In genomic region chr8:114109365-114110140, GRCm38 (mm10) we compare ENCODE assay signal across 18 mouse cellular contexts. TPM values are rescaled to one million over a fixed set of nuclear protein-coding genes. Genes with fewer than 3 reads are reported as not detected.
A peak's percentile ranks its signal among the peaks of the same experiment; 100 is the strongest.
DNase-seq lines count a peak whose midpoint lies in the region; ATAC-seq lines count a peak whose summit lies in the region.
"Had no signal": no experiment of that assay in that cellular context is flagged by ENCODE, and none has a peak within 500 bp of the region (broad histone marks: within the 10 kb centered on the region; RNA-seq: fewer than 3 reads in every experiment).

No protein-coding gene starts in this region.

- no peak overlapping the region for H3K4me3 ChIP-seq in hindbrain, embryonic 13.5 days
- H3K4me3 ChIP-seq in hindbrain, embryonic 11.5 days (ENCODE audit: low read depth, low read length): no peak overlapping the region
- no peak overlapping the region for H3K4me3 ChIP-seq in forebrain, embryonic 14.5 days (ENCODE audit: low read depth, low read length)
- no peak overlapping the region for H3K4me3 ChIP-seq in midbrain, embryonic 15.5 days
- H3K4me3 ChIP-seq: embryonic facial prominence, embryonic 12.5 days; heart, adult 2 months; liver, embryonic 13.5 days; megakaryocyte, embryonic 14.5 days had no signal

- no peaks in the 10 kb centered on the region for H3K27me3 ChIP-seq in hindbrain, embryonic 13.5 days
- H3K27me3 ChIP-seq in hindbrain, embryonic 11.5 days (ENCODE audit: control insufficient read depth, insufficient read depth, low read length): no peaks in the 10 kb centered on the region
- no peaks in the 10 kb centered on the region for H3K27me3 ChIP-seq in forebrain, embryonic 14.5 days (replicated peaks; ENCODE audit: control insufficient read depth, insufficient read depth, low read length)
- H3K27me3 ChIP-seq in midbrain, embryonic 15.5 days (replicated peaks): no peaks in the 10 kb centered on the region
- H3K27me3 ChIP-seq: embryonic facial prominence, embryonic 12.5 days; liver, embryonic 13.5 days; megakaryocyte, embryonic 14.5 days had no signal

- 47% methylated on average over 20 of the region's 20 CpGs for WGBS in hindbrain, embryonic 13.5 days
- WGBS in hindbrain, embryonic 11.5 days: 73% methylated on average over 20 of the region's 20 CpGs
- 68% methylated on average over 20 of the region's 20 CpGs for WGBS in forebrain, embryonic 14.5 days
- 46% methylated on average over 20 of the region's 20 CpGs for WGBS in midbrain, embryonic 15.5 days

- H3K4me2 ChIP-seq in hindbrain, embryonic 13.5 days: peak overlapping the region; percentile 23; the same call in 1 of the 2 replicates
- H3K4me2 ChIP-seq in hindbrain, embryonic 11.5 days (replicated peaks; ENCODE audit: low read depth, low read length): no peak overlapping the region
- no peak overlapping the region for H3K4me2 ChIP-seq in forebrain, embryonic 14.5 days (ENCODE audit: low read length)
- peak overlapping the region; percentile 27 for H3K4me2 ChIP-seq in midbrain, embryonic 15.5 days
- H3K4me2 ChIP-seq: embryonic facial prominence, embryonic 12.5 days; liver, embryonic 13.5 days had no signal

- no peak overlapping the region for H3K9ac ChIP-seq in hindbrain, embryonic 13.5 days
- no peak overlapping the region for H3K9ac ChIP-seq in hindbrain, embryonic 11.5 days (ENCODE audit: low read depth, low read length)
- H3K9ac ChIP-seq in forebrain, embryonic 14.5 days (ENCODE audit: low read length): no peak overlapping the region
- no peak overlapping the region for H3K9ac ChIP-seq in midbrain, embryonic 15.5 days
- H3K9ac ChIP-seq: embryonic facial prominence, embryonic 12.5 days; liver, embryonic 13.5 days had no signal

- ATAC-seq in hindbrain, embryonic 13.5 days (ENCODE audit: low FRiP score): peak; percentile 76
- no peak; the same call in 1 of the 2 replicates for ATAC-seq in hindbrain, embryonic 11.5 days (ENCODE audit: low FRiP score)
- ATAC-seq in forebrain, embryonic 14.5 days: no peak
- ATAC-seq in midbrain, embryonic 15.5 days (replicated peaks): peak; percentile 89
- ATAC-seq in granulocyte monocyte progenitor cell, adult 5-6 weeks (replicated peaks; ENCODE audit: poor library complexity, severe bottlenecking): no peak
- ATAC-seq: intestine, embryonic 16.5 days; lung, postnatal 0 days had no signal

- H3K4me1 ChIP-seq in hindbrain, embryonic 13.5 days (replicated peaks): peaks cover 16% of the 10 kb centered on the region
- no peaks in the 10 kb centered on the region for H3K4me1 ChIP-seq in hindbrain, embryonic 11.5 days (replicated peaks; ENCODE audit: control insufficient read depth, insufficient read depth, low read length)
- no peaks in the 10 kb centered on the region for H3K4me1 ChIP-seq in forebrain, embryonic 14.5 days (ENCODE audit: control insufficient read depth, insufficient read depth, low read length)
- H3K4me1 ChIP-seq in midbrain, embryonic 15.5 days: peaks cover 16% of the 10 kb centered on the region
- H3K4me1 ChIP-seq: embryonic facial prominence, embryonic 12.5 days; liver, embryonic 13.5 days; megakaryocyte, embryonic 14.5 days had no signal

- DNase-seq in hindbrain, embryonic 11.5 days (ENCODE audit: low spot score): no peak
- DNase-seq in brain, adult 2 months (ENCODE audit: low read depth, low spot score): peak; percentile 25
- DNase-seq in forebrain, embryonic 14.5 days (ENCODE audit: low spot score): peak; percentile 70
- DNase-seq in urinary bladder, postnatal 36 days (ENCODE audit: low spot score in 2 of 2): no peak
- DNase-seq in adrenal gland, adult 18-20 months (ENCODE audit: low spot score in 2 of 2): no peak
- DNase-seq: adrenal gland, adult 2 months; cerebellum, postnatal 10 days; heart, adult 2 months; heart, postnatal 10 days; liver, embryonic 13.5 days had no signal

- H3K36me3 ChIP-seq in hindbrain, embryonic 13.5 days: no peaks in the 10 kb centered on the region
- no peaks in the 10 kb centered on the region for H3K36me3 ChIP-seq in hindbrain, embryonic 11.5 days (ENCODE audit: control insufficient read depth, insufficient read depth, low read length)
- H3K36me3 ChIP-seq in forebrain, embryonic 14.5 days (ENCODE audit: control insufficient read depth, insufficient read depth, low read length): no peaks in the 10 kb centered on the region
- no peaks in the 10 kb centered on the region for H3K36me3 ChIP-seq in midbrain, embryonic 15.5 days (replicated peaks)
- H3K36me3 ChIP-seq: embryonic facial prominence, embryonic 12.5 days; liver, embryonic 13.5 days had no signal

- no peaks in the 10 kb centered on the region for H3K9me3 ChIP-seq in hindbrain, embryonic 13.5 days
- no peaks in the 10 kb centered on the region for H3K9me3 ChIP-seq in hindbrain, embryonic 11.5 days (ENCODE audit: control insufficient read depth, low read length)
- no peaks in the 10 kb centered on the region for H3K9me3 ChIP-seq in forebrain, embryonic 14.5 days (replicated peaks; ENCODE audit: control insufficient read depth, low read length)
- no peaks in the 10 kb centered on the region for H3K9me3 ChIP-seq in midbrain, embryonic 15.5 days
- H3K9me3 ChIP-seq: embryonic facial prominence, embryonic 12.5 days; liver, embryonic 13.5 days; megakaryocyte, embryonic 14.5 days had no signal

- peak overlapping the region; percentile 72 for H3K27ac ChIP-seq in hindbrain, embryonic 13.5 days
- H3K27ac ChIP-seq in hindbrain, embryonic 11.5 days (ENCODE audit: low read depth, low read length): no peak overlapping the region
- peak overlapping the region; percentile 29; the same call in 1 of the 2 replicates for H3K27ac ChIP-seq in forebrain, embryonic 14.5 days (ENCODE audit: low read depth, low read length)
- H3K27ac ChIP-seq in midbrain, embryonic 15.5 days: peak overlapping the region; percentile 78
- H3K27ac ChIP-seq: embryonic facial prominence, embryonic 12.5 days; heart, adult 2 months; kidney, postnatal 0 days; liver, embryonic 13.5 days had no signal

RNA-seq across cellular contexts. Expression of gene Nudt7, which starts 23.8 kb away (rescaled TPM):
- 6.7 and 8.4 TPM in 2 replicates for polyA plus RNA-seq in hindbrain, embryonic 13.5 days (2015; fragmentation: Nextera tagmentation; extraction: Ambion mirVana)
- 9.1 and 12.1 TPM in 2 replicates for polyA plus RNA-seq in hindbrain, embryonic 11.5 days (2014; fragmentation: Nextera tagmentation; extraction: Ambion mirVana)
- 4.6 and 5.0 TPM in 2 replicates for polyA plus RNA-seq in forebrain, embryonic 14.5 days (2014; fragmentation: Nextera tagmentation; extraction: Ambion mirVana)
- 3.4 and 3.7 TPM in 2 replicates for polyA plus RNA-seq in midbrain, embryonic 15.5 days (2015; fragmentation: Nextera tagmentation; extraction: Ambion mirVana)
- 100 to 1,000 TPM in 1 of 2 experiments, 10 to 100 TPM in 1; 49.9 to 102 TPM for total RNA-seq in adrenal gland, adult 18-20 months (2021)
- total RNA-seq in granulocyte monocyte progenitor cell, adult 5-6 weeks (2014; fragmentation: Nextera tagmentation): 21.4 and 27.0 TPM in 2 replicates
- total RNA-seq in granulocyte monocyte progenitor cell, adult 5-6 weeks (2017): 14.1 and 18.5 TPM in 2 replicates

Comparison
In these comparisons a context has a peak if more than half of its experiments do, and no peak if none do; other contexts are left out.
1. ATAC-seq: peak in hindbrain, embryonic 13.5 days (single experiment) and midbrain, embryonic 15.5 days (single experiment); none in hindbrain, embryonic 11.5 days (single experiment), forebrain, embryonic 14.5 days (single experiment) and granulocyte monocyte progenitor cell, adult 5-6 weeks (single experiment).
2. H3K4me2 ChIP-seq: peak in hindbrain, embryonic 13.5 days (single experiment) and midbrain, embryonic 15.5 days (single experiment); none in hindbrain, embryonic 11.5 days (single experiment) and forebrain, embryonic 14.5 days (single experiment).
3. DNase-seq: peak in brain, adult 2 months (single experiment) and forebrain, embryonic 14.5 days (single experiment); none in hindbrain, embryonic 11.5 days (single experiment), urinary bladder, postnatal 36 days (0 of 2) and adrenal gland, adult 18-20 months (0 of 2).